Mouse (Mus musculus) forebrain, postnatal 0 days (tissue): Measurements from ENCODE around the gene Rce1. TPM values are rescaled to one million over a fixed set of nuclear protein-coding genes. Genes with fewer than 3 reads are reported as not detected.
A peak's percentile ranks its signal among the peaks of the same experiment; 100 is the strongest.

Source experiments
- ATAC-seq: fragments of 200-750 bp; cut with Nextera tagmentation; 2 replicates; pipeline ENCODE4 v1.8.0; 2017; ENCODE audit warnings: mild to moderate bottlenecking, moderate library complexity
- DNase-seq: peaks from one replicate; pipeline ENCODE4 v3.0.0-alpha.2; 2015
- H3K27ac ChIP-seq: fragments of 300-500 bp; sonication (generic); 2 replicates; pipeline ENCODE4 v1.5.1; 2014; ENCODE audit warnings: low read depth, mild to moderate bottlenecking, antibody characterized with exemption, low read length, moderate library complexity, mixed read lengths
- H3K27me3 ChIP-seq: fragments of 300-500 bp; sonication (generic); 2 replicates; pipeline ENCODE4 v1.6.1; 2014; ENCODE audit warnings: mild to moderate bottlenecking, low read length, mixed read lengths; ENCODE audit not compliant: insufficient read depth
- H3K36me3 ChIP-seq: fragments of 300-500 bp; sonication (generic); 2 replicates; pipeline ENCODE4 v1.6.1; 2014; ENCODE audit warnings: mild to moderate bottlenecking, moderate library complexity; ENCODE audit not compliant: insufficient read depth
- H3K4me1 ChIP-seq: fragments of 300-500 bp; sonication (generic); 2 replicates; pipeline ENCODE4 v1.6.1; 2014; ENCODE audit warnings: antibody characterized with exemption; ENCODE audit not compliant: insufficient read depth
- H3K4me2 ChIP-seq: fragments of 300-500 bp; sonication (generic); 2 replicates; pipeline ENCODE4 v1.6.1; 2014; ENCODE audit warnings: low read depth, mild to moderate bottlenecking, moderate library complexity
- H3K4me3 ChIP-seq: fragments of 300-500 bp; sonication (generic); 2 replicates; pipeline ENCODE4 v1.5.1; 2014; ENCODE audit warnings: low read depth, low read length, mixed read lengths
- H3K9ac ChIP-seq: fragments of 300-500 bp; sonication (generic); 2 replicates; pipeline ENCODE4 v1.6.1; 2014; ENCODE audit warnings: mild to moderate bottlenecking
- H3K9me3 ChIP-seq: fragments of 300-500 bp; sonication (generic); 2 replicates; pipeline ENCODE4 v1.6.1; 2016; ENCODE audit warnings: low read length
- CTCF ChIP-seq: sonication (generic); IDR thresholded peaks from 2 replicates; pipeline ENCODE4 v1.5.1; 2016; ENCODE audit warnings: antibody characterized with exemption, control low read depth, low read depth
- WGBS: fragments of 180-500 bp; shearing (Covaris S2); extraction: QIAGEN DNeasy Blood & Tissue Kit; methylation state at CpG from one replicate; pipeline ENCODE4 v1.1.7; 2014; 5-methylcytosine and 5-hydroxymethylcytosine counted together
- polyA plus RNA-seq: library from polyadenylated mRNA; unstranded; fragments of >200 nt; fragmentation: Nextera tagmentation; extraction: Ambion mirVana; gene quantifications from 2 replicates; pipeline ENCODE4 v1.2.1, GENCODE M21; 2015
- total RNA-seq: library from RNA; depleted of rRNA; stranded (reverse); fragments of >200 nt; gene quantifications from 2 replicates; pipeline ENCODE4 v1.2.3, GENCODE M21; 2014

Rce1 gene
- total and polyA plus RNA-seq, 2 experiments from 2014 or later, result 52.4 to 65.1 TPM

DNA sequence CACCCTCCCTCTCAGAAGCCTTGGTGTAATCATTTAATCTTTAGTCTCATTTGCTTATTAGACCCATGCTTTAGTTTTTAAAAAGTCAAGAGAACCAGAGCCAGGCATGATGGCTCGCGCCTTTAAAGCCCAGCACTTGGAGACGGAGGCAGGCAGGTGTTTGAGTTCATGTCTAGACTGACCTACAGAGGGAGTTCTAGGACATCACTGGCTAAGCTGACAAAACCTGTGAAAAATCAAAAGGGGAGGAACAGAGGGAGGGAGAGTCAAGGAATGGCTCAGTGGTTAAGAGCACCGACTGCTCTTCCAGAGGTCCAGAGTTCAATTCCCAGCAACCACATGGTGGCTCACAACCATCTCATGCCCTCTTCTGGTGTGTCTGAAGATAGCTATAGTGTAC lies 10.5 kb upstream of the Rce1 start:
- no peak overlapping the region for H3K4me2 ChIP-seq
- H3K36me3 ChIP-seq, result no peaks in the 10 kb centered on the region
- no peaks in the 10 kb centered on the region for H3K27me3 ChIP-seq
- no peaks in the 10 kb centered on the region for H3K4me1 ChIP-seq
- TF ChIP-seq CTCF, result no peak
- no peak for DNase-seq
- no peak overlapping the region for H3K4me3 ChIP-seq
- no peak overlapping the region for H3K9ac ChIP-seq
- ATAC-seq, result no peak
- 59% methylated on average over 4 of the region's 4 CpGs for WGBS
- no peaks in the 10 kb centered on the region for H3K9me3 ChIP-seq
- H3K27ac ChIP-seq, result no peak overlapping the region

DNA sequence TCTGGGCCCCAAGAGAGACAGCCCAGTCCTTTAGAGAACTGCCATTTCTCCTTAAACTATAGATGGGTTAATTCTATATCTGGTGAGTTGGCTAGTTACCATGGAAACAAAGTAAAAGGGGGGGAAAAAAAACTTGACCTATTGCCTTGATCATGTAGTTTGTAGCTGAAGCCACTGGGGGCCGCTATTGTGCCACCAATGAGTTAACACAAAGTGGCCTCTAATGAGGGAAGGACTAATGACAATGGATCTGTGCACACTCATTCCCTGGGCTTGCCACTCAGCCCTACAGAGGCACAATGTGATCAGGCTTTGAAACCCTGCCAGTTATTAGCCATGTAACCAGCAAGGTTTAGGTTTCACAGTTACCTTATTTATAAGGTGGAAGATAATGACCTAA lies 3.4 kb upstream of the Rce1 start:
- DNase-seq (peak; percentile 87), ATAC-seq (peak; percentile 69)
- Histone ChIP-seq H3K4me1 (peaks cover 11% of the 10 kb centered on the region; the same call in 1 of the 2 replicates), H3K4me2 (no peak overlapping the region), H3K9ac (no peak overlapping the region), H3K4me3 (no peak overlapping the region), H3K9me3 (no peaks in the 10 kb centered on the region), H3K27ac (peak overlapping the region; percentile 46; the same call in 1 of the 2 replicates), H3K36me3 (peaks cover under 1% of the 10 kb centered on the region; the same call in 1 of the 2 replicates), H3K27me3 (no peaks in the 10 kb centered on the region)
- TF ChIP-seq CTCF, result peak; percentile 89
- 0% methylated on average over 1 of the region's 1 CpGs for WGBS

DNA sequence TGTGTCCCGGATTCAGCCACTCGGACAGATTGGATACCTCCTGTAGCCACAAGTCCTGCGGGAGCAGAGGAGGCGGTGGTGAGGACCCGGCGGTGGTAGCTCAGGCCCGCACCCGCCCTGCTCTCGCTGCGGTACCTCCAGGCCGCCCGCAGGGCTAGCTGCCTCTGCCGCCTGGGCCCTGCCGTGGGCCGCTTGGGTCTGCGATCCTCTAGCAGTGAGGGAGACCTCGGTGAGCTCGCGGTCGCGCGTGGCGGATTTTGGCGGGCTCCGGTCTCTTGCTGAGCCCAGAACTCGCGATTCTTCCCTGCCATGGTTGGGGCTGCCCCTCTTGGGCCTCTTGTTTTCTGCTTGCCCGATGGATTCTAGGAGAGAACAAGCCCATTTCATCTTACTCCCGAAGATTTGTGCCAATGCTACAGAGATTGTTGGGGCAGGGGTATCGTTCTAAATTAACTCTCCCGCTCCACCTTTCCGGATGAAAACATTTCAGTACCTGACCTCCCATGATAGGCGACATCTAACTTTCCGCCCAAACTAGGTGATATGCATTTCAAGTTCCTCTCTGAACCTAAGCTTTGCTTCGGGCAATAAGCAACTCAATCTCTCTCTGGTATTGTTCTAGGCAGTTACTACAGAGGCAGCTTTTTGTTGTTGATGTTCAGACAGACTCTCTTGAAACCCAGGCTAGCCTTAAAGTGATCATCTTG lies 541 bp upstream of the Rce1 start:
- DNase-seq, result no peak
- ATAC-seq, result peak; percentile 62
- peak overlapping the region; percentile 91; the same call in 1 of the 2 replicates for H3K27ac ChIP-seq
- H3K9ac ChIP-seq, result peak overlapping the region; percentile 91
- peaks cover 20% of the 10 kb centered on the region; the same call in 1 of the 2 replicates for H3K36me3 ChIP-seq
- no peaks in the 10 kb centered on the region for H3K27me3 ChIP-seq
- peak overlapping the region; percentile 84 for H3K4me2 ChIP-seq
- 2% methylated on average over 34 of the region's 35 CpGs for WGBS
- peak; percentile 11; the same call in 1 of the 2 replicates for TF ChIP-seq CTCF
- H3K9me3 ChIP-seq, result no peaks in the 10 kb centered on the region
- H3K4me1 ChIP-seq, result peaks cover 11% of the 10 kb centered on the region; the same call in 1 of the 2 replicates
- H3K4me3 ChIP-seq, result peak overlapping the region; percentile 86

DNA sequence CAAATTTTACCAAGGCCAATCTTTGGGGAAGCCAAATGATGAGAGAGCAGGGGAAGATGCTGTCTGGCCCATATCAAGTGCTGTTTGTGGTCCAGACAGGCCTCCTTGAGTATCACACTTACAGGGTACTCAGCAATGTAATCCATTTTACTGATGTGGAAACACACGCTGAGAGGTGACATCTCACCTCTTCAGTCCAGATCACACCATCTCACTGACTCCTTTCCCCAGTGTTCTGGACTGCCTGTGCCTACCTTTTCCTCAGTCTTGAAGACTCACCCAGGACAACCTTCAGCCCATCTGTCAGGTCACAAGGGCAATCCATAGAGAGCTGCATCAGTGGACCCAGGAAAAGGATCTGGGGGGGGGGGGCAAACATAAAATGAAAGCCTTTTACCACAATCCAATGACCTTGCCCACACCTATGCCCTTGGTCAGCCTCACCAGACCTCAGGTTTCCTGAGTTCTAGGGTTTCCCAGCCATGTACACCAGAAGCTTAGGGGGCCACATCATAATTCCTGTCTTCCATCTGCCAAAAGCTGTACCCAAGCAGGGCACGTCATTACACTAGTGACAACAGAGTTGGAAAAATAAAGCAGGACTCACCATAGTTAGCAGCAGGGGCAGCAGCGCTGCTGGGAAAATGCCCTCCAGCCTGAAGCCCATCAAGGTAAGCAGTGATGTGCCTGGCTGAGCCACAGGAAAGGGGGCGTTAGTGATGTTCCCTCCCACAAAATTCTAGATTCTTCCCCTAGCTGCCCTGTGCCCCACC lies 849 bp downstream of the Rce1 start:
- Histone ChIP-seq H3K36me3 (peaks cover 29% of the 10 kb centered on the region; the same call in 1 of the 2 replicates), H3K9me3 (no peaks in the 10 kb centered on the region), H3K27me3 (no peaks in the 10 kb centered on the region), H3K9ac (peak overlapping the region; percentile 91), H3K27ac (peak overlapping the region; percentile 91), H3K4me1 (peaks cover 11% of the 10 kb centered on the region; the same call in 1 of the 2 replicates), H3K4me2 (peak overlapping the region; percentile 81), H3K4me3 (peak overlapping the region; percentile 86)
- TF ChIP-seq CTCF, result no peak; the same call in 1 of the 2 replicates
- DNase-seq (no peak), ATAC-seq (0 out of 2 replicates have a peak, but pooled peaks have one; percentile 0)
- WGBS, result 25% methylated on average over 4 of the region's 4 CpGs

DNA sequence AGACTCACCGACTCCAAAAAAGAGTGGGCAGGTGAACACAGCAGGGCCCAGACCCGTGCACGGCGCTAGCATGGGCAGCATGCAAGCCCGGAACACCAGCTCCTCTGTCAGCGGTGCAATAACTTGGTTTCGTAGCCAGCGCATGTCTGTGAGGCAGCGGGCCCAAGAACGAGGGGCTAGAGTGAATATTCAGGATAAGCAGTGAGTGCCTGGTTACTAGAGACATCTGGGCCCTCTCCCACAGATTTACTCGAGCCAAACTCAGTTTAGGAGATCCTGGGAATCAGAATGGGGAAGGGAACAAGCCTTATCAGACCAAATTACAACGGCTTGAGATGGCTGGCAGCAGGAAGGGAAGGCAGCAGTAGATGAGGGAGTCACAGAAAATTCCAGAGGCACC lies 1.4 kb downstream of the Rce1 start:
- Histone ChIP-seq H3K27me3 (no peaks in the 10 kb centered on the region), H3K4me3 (no peak overlapping the region), H3K9me3 (no peaks in the 10 kb centered on the region), H3K36me3 (peaks cover 29% of the 10 kb centered on the region; the same call in 1 of the 2 replicates), H3K4me2 (no peak overlapping the region), H3K9ac (no peak overlapping the region), H3K27ac (no peak overlapping the region), H3K4me1 (peaks cover 11% of the 10 kb centered on the region; the same call in 1 of the 2 replicates)
- TF ChIP-seq CTCF, result no peak
- ATAC-seq (no peak), DNase-seq (no peak)
- 94% methylated on average over 12 of the region's 12 CpGs for WGBS

DNA sequence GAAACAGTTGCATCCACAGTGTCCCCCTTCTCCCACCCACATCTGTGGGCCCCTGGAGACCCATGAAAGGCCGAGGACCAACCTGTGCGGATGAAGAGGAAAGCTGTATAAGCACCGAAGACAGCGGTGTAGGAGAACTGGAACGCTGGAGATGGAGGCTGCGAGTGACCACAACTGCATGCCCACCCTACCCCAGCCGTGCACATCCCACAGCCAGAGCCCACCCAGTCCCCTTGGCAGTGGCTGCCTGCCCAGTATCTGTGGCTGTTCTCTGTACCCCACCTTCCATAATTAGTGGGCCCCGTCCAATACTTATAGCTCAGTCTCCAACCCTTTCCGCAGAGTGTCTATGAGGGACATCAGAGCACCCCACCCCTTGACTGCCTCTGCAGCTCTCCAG lies 2.0 kb downstream of the Rce1 start:
- no peaks in the 10 kb centered on the region for H3K27me3 ChIP-seq
- no peak overlapping the region for H3K27ac ChIP-seq
- H3K4me1 ChIP-seq, result peaks cover 8% of the 10 kb centered on the region; the same call in 1 of the 2 replicates
- 95% methylated on average over 9 of the region's 9 CpGs for WGBS
- H3K4me3 ChIP-seq, result no peak overlapping the region
- no peak overlapping the region for H3K4me2 ChIP-seq
- DNase-seq (no peak), ATAC-seq (no peak)
- H3K9me3 ChIP-seq, result no peaks in the 10 kb centered on the region
- H3K36me3 ChIP-seq, result peaks cover 29% of the 10 kb centered on the region; the same call in 1 of the 2 replicates
- no peak overlapping the region for H3K9ac ChIP-seq
- TF ChIP-seq CTCF, result no peak
